Mouse (Mus musculus) Patski (cell line): ENCODE data around the gene Cacna1b. TPM values are rescaled to one million over a fixed set of nuclear protein-coding genes. Genes with fewer than 3 reads are reported as not detected.

ENCODE experiments used
- ATAC-seq: fragments of 100-300 bp; one replicate; pipeline ENCODE4 v1.8.0; 2021
- CTCF ChIA-PET: fragments of 350-600 bp; sonication (Branson Sonifier 250); formaldehyde crosslinking; loops from one replicate; lab custom pipeline; 2022; ENCODE audit warnings: inconsistent platforms; lab: Charles Lee
- POLR2A ChIA-PET: fragments of 350-600 bp; sonication (Branson Sonifier 250); formaldehyde crosslinking; loops from one replicate; lab custom pipeline; 2022; ENCODE audit warnings: antibody characterized with exemption, inconsistent platforms; lab: Charles Lee
- DNase-seq: peaks from one replicate; pipeline ENCODE4 v3.0.0-alpha.2; 2011; ENCODE audit warnings: low read depth, low spot score
- H3K27me3 ChIP-seq: fragments of 371-371 bp; one replicate; pipeline ENCODE4 v1.5.1; 2021
- CTCF ChIP-seq: fragments of 100-300 bp; IDR thresholded peaks from one replicate; pipeline ENCODE4 v1.5.1; 2021
- in situ Hi-C: fragments of 300-500 bp; cut with MboI; formaldehyde crosslinking; loops from 3 replicates; pipeline ENCODE4 v1.11.1; 2018; ENCODE audit warnings: low pct_unique_long_range_greater_than_20kb, mixed read lengths
- polyA plus RNA-seq: library from polyadenylated mRNA; unstranded; gene quantifications from one replicate; pipeline ENCODE4 v1.2.3, GENCODE M21; 2021

Gene Cacna1b
- polyA plus RNA-seq, 1 experiment from 2014 or later: 0.42 TPM

- POLR2A ChIA-PET: no interaction called here
- DNase-seq (no peak), ATAC-seq (no peak)
- H3K27me3 ChIP-seq: peaks cover 21% of the 10 kb centered on the region
- CTCF ChIA-PET: no interaction called here
- no peak for TF ChIP-seq CTCF
- in situ Hi-C loops: no loop called here
Measured at GRCm38 (mm10) chr2:24684796-24685195, 78.2 kb downstream of the Cacna1b start.

- in situ Hi-C loops: no loop called here
- ChIA-PET CTCF (no interaction called here), POLR2A (no interaction called here)
- no peak for DNase-seq
- H3K27me3 ChIP-seq: peaks cover 25% of the 10 kb centered on the region
- ATAC-seq: no peak
- no peak for TF ChIP-seq CTCF
Measured at GRCm38 (mm10) chr2:24683266-24683665, 79.7 kb downstream of the Cacna1b start.

- DNase-seq (no peak), ATAC-seq (no peak)
- no peak for TF ChIP-seq CTCF
- in situ Hi-C loops: no loop called here
- H3K27me3 ChIP-seq: peaks cover 17% of the 10 kb centered on the region
- ChIA-PET POLR2A (no interaction called here), CTCF (interaction anchor here (0.7 to 1.8 kb wide), 2 partner anchors 11 to 26 kb away, joined by 3 to 4 read pairs; no protein-coding TSS in a partner anchor)
Measured at GRCm38 (mm10) chr2:24680731-24681130, 82.2 kb downstream of the Cacna1b start.

GRCm38 (mm10) chr2:24680176-24680575 lies 82.8 kb downstream of the Cacna1b start:
- POLR2A ChIA-PET: no interaction called here
- H3K27me3 ChIP-seq: peaks cover 17% of the 10 kb centered on the region
- DNase-seq (no peak), ATAC-seq (no peak)
- in situ Hi-C loops: no loop called here
- CTCF ChIA-PET: no interaction called here
- no peak for TF ChIP-seq CTCF

GRCm38 (mm10) chr2:24679012-24679651 lies 83.8 kb downstream of the Cacna1b start:
- CTCF ChIA-PET: no interaction called here
- ATAC-seq (no peak), DNase-seq (no peak)
- in situ Hi-C loops: no loop called here
- H3K27me3 ChIP-seq: peaks cover 17% of the 10 kb centered on the region
- POLR2A ChIA-PET: no interaction called here
- no peak for TF ChIP-seq CTCF

- POLR2A ChIA-PET: no interaction called here
- CTCF ChIA-PET: no interaction called here
- peaks cover 12% of the 10 kb centered on the region for H3K27me3 ChIP-seq
- DNase-seq: no peak
- no peak for TF ChIP-seq CTCF
- in situ Hi-C loops: no loop called here
- ATAC-seq: no peak
Measured at GRCm38 (mm10) chr2:24678538-24678937, 84.4 kb downstream of the Cacna1b start.

- in situ Hi-C loops: no loop called here
- ATAC-seq (no peak), DNase-seq (no peak)
- ChIA-PET CTCF (no interaction called here), POLR2A (no interaction called here)
- no peak for TF ChIP-seq CTCF
- peaks cover 11% of the 10 kb centered on the region for H3K27me3 ChIP-seq
Measured at GRCm38 (mm10) chr2:24678110-24678509, 84.8 kb downstream of the Cacna1b start.

- POLR2A ChIA-PET: no interaction called here
- no peak for ATAC-seq
Measured at GRCm38 (mm10) chr2:24677629-24678028, 85.3 kb downstream of the Cacna1b start.

GRCm38 (mm10) chr2:24674432-24675006 lies 88.4 kb downstream of the Cacna1b start:
- DNase-seq: no peak
- ATAC-seq: no peak
- H3K27me3 ChIP-seq: peaks cover 14% of the 10 kb centered on the region
- CTCF ChIA-PET: no interaction called here
- in situ Hi-C loops: no loop called here
- POLR2A ChIA-PET: interaction anchor here (0.6 kb wide), 1 partner anchor 27 kb away, joined by 3 read pairs; no protein-coding TSS in a partner anchor
- TF ChIP-seq CTCF: no peak

More at GRCm38 (mm10) chr2:24677629-24678028, 85.3 kb downstream of the Cacna1b start:
- TF ChIP-seq CTCF: no peak
- in situ Hi-C loops: no loop called here
- no peak for DNase-seq
- CTCF ChIA-PET: no interaction called here
- H3K27me3 ChIP-seq: peaks cover 11% of the 10 kb centered on the region

GRCm38 (mm10) chr2:24668598-24668997 lies 94.4 kb downstream of the Cacna1b start:
- no peak for TF ChIP-seq CTCF
- CTCF ChIA-PET: no interaction called here
- peaks cover 11% of the 10 kb centered on the region for H3K27me3 ChIP-seq
- POLR2A ChIA-PET: interaction anchor here (0.7 kb wide), 1 partner anchor 258 kb away, joined by 3 read pairs; no protein-coding TSS in a partner anchor
- DNase-seq (no peak), ATAC-seq (no peak)
- in situ Hi-C loops: no loop called here

- POLR2A ChIA-PET: no interaction called here
- CTCF ChIA-PET: no interaction called here
- ATAC-seq (no peak), DNase-seq (no peak)
- in situ Hi-C loops: no loop called here
- peaks cover 15% of the 10 kb centered on the region for H3K27me3 ChIP-seq
- no peak for TF ChIP-seq CTCF
Measured at GRCm38 (mm10) chr2:24664678-24665257, 98.2 kb downstream of the Cacna1b start.
